Mouse (Mus musculus) cerebellum, postnatal 36 days (tissue): ENCODE data around the gene Fis1.
"Not testable (repeated sequence)": the region's sequence is repeated elsewhere in the genome, so short reads cannot be mapped to it uniquely, and the experiment has no call there.

Experiments
- DNase-seq, 2 experiments: peaks; one replicate each; pipeline ENCODE4 v3.0.0; 2021 to 2022; ENCODE audit warnings: mixed read lengths in 2 of 2

Fis1 gene

GRCm38 (mm10) chr5:136940845-136941560 lies 12.1 kb upstream of the Fis1 start:
- DNase-seq = no peak

DNA sequence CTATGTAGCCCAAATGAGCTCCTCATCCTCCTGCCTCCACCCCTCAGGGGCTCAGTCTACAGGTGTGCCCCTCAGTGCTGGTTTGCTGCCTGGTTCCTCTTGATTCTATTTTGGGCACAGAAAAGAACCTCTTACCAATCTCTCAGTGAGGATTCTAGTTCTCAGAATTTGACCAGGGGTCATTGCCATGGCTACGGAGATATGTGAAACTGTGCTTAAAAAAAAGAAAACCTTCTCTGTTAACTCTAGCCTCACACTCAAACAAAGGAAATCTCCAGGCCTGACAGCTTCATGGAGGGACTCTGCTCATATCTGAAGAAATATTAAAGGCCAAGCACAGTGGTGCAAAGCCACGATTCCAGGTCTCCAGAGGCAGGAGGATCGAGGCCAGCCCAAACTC lies 10.3 kb upstream of the Fis1 start:
- DNase-seq = no peak

- no peak for DNase-seq
These were observed 9.7 kb upstream of the Fis1 start for GRCm38 (mm10) chr5:136943382-136943781.

DNA sequence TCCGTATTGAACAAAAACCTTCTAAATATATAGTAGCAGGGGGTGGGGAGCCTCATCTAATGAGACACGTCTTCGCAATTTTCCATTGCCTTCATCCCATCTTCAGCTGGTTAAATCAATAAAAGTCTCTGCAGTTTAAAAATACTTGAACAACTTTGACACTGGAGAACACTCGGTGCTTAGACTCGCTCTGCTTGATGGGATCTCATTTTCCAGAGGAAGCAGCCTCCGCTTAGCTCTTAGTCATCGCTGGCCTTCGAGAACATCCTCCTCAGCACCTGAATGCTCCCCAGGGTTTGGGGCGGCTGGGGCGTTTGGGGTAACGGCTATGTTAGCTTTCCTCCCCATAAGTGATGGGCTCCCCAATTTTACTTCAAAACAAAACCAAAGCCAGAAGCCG lies 8.0 kb upstream of the Fis1 start:
- no peak for DNase-seq

GRCm38 (mm10) chr5:136947874-136948273 lies 5.2 kb upstream of the Fis1 start:
- DNase-seq = no peak

GRCm38 (mm10) chr5:136949551-136950336 lies 3.3 kb upstream of the Fis1 start:
- not testable (repeated sequence) for DNase-seq

DNA sequence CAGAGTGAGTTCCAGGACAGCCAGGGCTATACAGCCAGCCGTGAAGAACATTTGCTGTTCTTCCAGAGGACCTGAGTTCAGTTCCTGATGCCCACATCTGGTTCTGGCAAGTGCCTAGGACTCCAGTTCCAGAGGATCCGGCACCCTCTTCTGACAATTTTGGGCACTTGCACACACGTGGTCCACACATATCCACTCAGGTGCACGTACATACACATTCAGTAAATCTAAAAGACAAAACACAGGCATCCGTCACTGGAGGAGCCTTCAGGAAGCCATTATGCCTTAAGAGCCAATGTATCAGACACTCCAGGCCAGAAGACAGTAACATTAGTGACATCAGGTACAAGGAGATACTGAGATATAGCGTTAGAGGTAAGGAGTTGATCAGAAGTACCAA lies 2.6 kb upstream of the Fis1 start:
- DNase-seq = no peak

- no peak for DNase-seq
These were observed 922 bp upstream of the Fis1 start for GRCm38 (mm10) chr5:136952153-136952552.

GRCm38 (mm10) chr5:136953440-136953951 lies 421 bp downstream of the Fis1 start:
- peak; percentile 41 to 57 for DNase-seq

- DNase-seq = no peak
These were observed 2.5 kb downstream of the Fis1 start for GRCm38 (mm10) chr5:136955622-136956021.

DNA sequence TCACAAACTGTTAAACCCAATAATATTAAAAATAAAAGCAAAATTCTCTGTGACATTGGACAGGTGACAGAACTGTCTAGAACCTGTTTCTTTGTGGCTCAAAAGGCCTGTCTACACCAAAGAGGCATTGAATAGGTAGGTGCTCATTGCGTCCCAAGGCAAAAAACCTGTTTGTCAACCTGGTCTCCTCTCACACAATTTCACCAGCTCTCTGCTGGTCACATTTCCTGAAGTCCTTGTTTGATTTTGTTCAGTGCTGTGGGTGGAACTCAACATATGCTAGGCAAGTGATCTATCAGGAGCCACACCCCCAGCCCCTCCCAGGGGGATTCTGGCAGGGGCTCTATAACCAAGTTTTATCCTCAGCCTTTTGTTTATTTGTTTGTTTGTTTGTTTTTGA lies 4.2 kb downstream of the Fis1 start:
- DNase-seq = no peak

DNA sequence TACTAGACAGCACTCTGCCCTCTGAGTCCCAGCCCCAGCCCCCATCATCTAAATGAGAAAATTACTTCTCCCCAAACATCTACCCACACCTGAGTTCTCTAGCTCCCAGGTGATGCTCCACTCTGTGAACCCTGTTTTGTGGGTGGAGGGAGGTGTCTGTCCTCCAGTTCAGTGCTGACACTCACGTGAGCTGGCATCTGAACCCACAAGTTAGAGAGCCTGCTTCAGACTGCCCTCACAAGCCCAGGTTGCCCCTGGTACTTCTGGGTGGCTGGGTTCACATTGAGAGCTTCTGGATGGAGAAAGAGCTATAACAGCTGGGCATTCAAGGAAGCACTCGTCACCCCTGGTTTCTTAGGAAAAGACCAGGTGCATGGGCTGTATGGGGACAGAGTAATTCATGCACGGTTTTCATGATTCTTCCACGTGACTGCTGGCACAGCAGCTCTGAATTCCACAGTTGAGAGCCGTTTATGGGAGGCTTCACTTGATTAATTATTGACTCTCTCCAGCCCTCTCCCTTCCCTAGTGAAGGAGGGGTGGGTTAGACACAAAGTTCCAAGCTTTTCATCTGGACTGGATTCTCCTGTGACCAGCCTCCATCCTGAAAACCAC lies 6.0 kb downstream of the Fis1 start:
- no peak for DNase-seq

- DNase-seq = no peak
These were observed 7.0 kb downstream of the Fis1 start for GRCm38 (mm10) chr5:136960053-136960452.

DNA sequence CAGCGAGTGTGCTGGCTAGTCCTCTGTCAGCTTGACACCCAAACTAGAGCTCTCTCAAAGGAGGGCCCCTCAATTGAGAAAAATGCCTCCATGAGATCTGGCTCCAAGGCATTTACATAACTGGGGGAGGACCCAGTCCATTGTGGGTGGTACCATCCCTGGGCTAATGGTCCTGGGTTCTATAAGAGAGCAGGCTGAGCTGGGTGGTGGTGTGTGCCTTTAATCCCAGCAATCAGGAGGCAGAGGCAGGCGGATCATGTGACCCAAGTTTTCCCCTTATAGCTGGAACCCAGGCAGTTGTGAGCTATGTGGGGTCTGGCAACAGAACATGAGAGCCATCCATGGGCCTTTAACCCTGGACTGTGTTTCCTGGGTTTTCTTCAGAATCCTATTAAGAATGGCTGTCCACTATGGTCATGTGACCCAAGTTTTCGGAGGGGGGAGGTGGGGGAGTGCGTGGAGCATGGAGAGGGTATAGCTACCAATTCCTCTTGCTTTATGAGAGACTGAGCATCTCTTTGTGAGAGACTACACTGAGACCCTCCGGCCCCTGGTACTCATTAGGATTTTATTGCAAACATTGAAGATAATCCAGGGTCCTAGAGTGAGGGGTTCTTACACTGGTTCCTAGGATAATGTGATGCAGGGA lies 8.4 kb downstream of the Fis1 start:
- peak in 1 of 2 experiments; percentile 26 for DNase-seq

- peak; percentile 86 to 93 for DNase-seq
These were observed 8.9 kb downstream of the Fis1 start for GRCm38 (mm10) chr5:136961983-136962461.

GRCm38 (mm10) chr5:136962501-136962900 lies 9.4 kb downstream of the Fis1 start:
- DNase-seq = peak; percentile 81 to 83

DNA sequence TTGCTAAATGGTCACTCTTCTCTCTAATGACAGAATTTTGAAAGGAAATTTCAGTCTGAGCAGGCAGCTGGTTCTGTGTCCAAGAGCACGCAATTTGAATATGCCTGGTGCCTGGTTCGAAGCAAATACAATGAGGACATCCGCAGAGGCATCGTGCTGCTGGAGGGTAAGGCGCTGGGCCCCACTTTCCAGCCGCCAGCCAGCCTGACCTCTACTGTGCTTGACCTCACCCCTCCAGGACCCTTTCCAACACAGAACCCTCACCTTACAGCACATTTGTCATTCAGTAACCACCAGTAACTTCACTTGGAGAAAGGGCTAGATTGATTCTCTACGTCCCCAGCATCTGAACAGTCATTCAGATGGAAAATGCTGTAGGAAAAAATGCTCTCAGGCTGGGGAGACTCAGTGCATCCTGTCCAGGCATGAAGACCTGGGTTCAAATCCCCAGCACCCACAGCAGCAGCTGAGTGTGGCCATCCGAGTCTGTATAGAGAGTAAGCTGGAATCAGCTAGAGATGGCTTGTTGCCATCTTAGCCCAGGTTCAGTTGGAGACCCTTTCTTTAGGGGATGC lies 10.0 kb downstream of the Fis1 start:
- no peak for DNase-seq

DNA sequence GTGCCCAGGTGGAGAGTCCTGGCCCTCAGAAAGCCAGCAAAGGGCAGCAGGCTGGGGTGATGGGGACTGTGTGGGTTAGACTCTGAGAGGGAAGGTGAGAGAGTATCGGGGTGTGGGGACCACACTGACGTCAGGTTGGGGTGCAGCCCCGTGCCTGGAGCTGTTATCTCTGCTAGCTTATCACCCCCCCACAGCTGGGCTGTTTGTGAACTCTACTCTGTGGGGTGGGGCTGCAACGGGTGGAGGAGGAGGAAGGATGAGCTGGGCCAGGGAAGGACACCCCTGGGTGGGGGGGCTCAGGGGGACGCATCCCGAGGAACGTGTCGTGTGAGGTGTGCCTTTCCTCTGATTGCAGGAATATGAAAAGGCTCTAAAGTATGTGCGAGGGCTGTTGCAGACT lies 12.1 kb downstream of the Fis1 start:
- DNase-seq = no peak

- no peak for DNase-seq
These were observed 12.6 kb downstream of the Fis1 start for GRCm38 (mm10) chr5:136965686-136966085.

GRCm38 (mm10) chr5:136966331-136966730 lies 13.3 kb downstream of the Fis1 start, which contains the start of gene Cldn15:
Gene Cldn15 (plus strand): TSS chr5:136966616.
- DNase-seq = no peak

- no peak for DNase-seq
These were observed 13.9 kb downstream of the Fis1 start for GRCm38 (mm10) chr5:136966861-136967455.

- no peak for DNase-seq
These were observed 14.5 kb downstream of the Fis1 start for GRCm38 (mm10) chr5:136967592-136967991.
